Mouse (Mus musculus) hindbrain, embryonic 10.5 days (tissue): ENCODE measurements around the gene Olfr1404. TPM values are rescaled to one million over a fixed set of nuclear protein-coding genes. Genes with fewer than 3 reads are reported as not detected.
"Not testable (repeated sequence)": the region's sequence is repeated elsewhere in the genome, so short reads cannot be mapped to it uniquely, and the experiment has no call there.

ENCODE experiments used
- DNase-seq: peaks from one replicate; pipeline ENCODE4 v3.0.0-alpha.2; 2017; ENCODE audit warnings: low spot score
- H3K27ac ChIP-seq: fragments of 300-500 bp; sonication (generic); 2 replicates; pipeline ENCODE4 v1.5.1; 2016; ENCODE audit warnings: mild to moderate bottlenecking, moderate library complexity
- H3K27me3 ChIP-seq: fragments of 300-500 bp; sonication (generic); 2 replicates; pipeline ENCODE4 v1.6.1; 2016; ENCODE audit warnings: mild to moderate bottlenecking; ENCODE audit not compliant: poor library complexity, insufficient read depth, severe bottlenecking
- H3K36me3 ChIP-seq: fragments of 300-500 bp; sonication (generic); 2 replicates; pipeline ENCODE4 v1.6.1; 2016; ENCODE audit warnings: mild to moderate bottlenecking, moderate library complexity
- H3K4me1 ChIP-seq: fragments of 300-500 bp; sonication (generic); replicated peaks from 2 replicates; pipeline ENCODE4 v1.6.1; 2016; ENCODE audit warnings: mild to moderate bottlenecking
- H3K4me3 ChIP-seq: fragments of 300-500 bp; sonication (generic); 2 replicates; pipeline ENCODE4 v1.5.1; 2016; ENCODE audit warnings: mild to moderate bottlenecking, moderate library complexity
- H3K9me3 ChIP-seq: fragments of 300-500 bp; sonication (generic); 2 replicates; pipeline ENCODE4 v1.6.1; 2016; ENCODE audit warnings: mild to moderate bottlenecking, moderate library complexity
- WGBS: fragments of 180-500 bp; shearing (Covaris S2); methylation state at CpG from one replicate; pipeline ENCODE4 v1.1.7; 2016; 5-methylcytosine and 5-hydroxymethylcytosine counted together
- polyA plus RNA-seq: library from polyadenylated mRNA; unstranded; fragments of >200 nt; fragmentation: Nextera tagmentation; extraction: Ambion mirVana; gene quantifications from 2 replicates; pipeline ENCODE4 v1.2.1, GENCODE M21; 2016

Olfr1404 gene
- polyA plus RNA-seq: not detected in 2 replicates

DNA sequence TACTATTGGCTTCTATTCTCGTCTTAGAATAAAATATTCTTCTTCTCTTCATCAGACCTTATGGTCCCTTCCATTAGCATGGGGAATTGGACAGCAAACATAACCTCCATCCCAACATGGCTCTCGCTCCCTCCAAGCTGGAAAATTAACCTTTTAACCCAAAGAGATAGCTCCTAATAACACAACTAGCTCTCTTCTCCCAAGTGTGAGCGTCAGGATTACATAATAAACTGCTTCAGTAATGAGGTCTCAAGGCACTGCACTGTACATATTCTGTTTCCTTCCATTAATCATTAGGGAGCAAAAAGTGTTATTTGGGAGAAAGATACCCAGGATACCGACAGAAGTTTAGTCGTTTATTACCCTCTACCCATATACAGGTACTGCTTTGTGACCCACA lies at the start of gene Olfr1404:
TSS of gene Olfr1404 (plus strand) at position 301 of the 400 bp plus-strand sequence.
- Histone ChIP-seq H3K9me3 (no peaks in the 10 kb centered on the region), H3K27me3 (no peaks in the 10 kb centered on the region), H3K4me1 (no peaks in the 10 kb centered on the region), H3K4me3 (no peak within 1 kb of the TSS), H3K36me3 (no peaks in the 10 kb centered on the region), H3K27ac (no peak within 1 kb of the TSS)
- WGBS: 83% methylated on average over 5 of the region's 5 CpGs
- DNase-seq: no peak

DNA sequence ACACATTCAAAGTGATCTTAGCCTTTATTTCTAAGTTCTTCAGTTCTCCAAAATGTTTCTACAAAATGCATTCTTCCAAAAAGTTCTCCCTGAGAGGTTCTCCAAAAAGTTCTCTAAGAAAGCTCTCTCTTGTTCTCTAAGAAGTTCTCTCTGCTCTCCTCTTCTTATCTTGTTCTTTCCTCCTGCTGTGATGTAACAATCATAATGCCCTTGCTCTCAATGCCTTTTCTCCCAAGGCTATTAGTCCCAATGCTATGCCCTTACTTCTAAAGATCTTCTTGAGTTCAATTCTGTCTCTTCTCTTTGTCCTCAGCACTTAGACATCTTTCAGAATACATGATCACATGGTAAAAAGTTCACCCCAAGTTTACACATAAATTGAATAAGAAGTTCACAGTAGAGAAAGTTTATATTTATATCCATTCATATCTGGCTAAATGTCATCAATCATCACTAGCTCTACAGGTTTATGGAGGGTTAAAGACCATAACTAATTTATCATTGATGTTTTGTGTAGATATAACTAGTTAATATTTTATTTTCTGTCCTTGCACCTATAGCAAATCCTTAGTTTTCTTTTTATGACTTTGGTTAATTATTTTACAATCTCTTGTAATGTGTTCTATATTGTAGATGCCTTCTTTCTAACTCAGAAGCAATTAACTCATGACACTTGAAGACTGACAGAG lies 37.9 kb upstream of the Olfr1404 start:
- no peak overlapping the region for H3K4me3 ChIP-seq
- no peak overlapping the region for H3K27ac ChIP-seq
- no peaks in the 10 kb centered on the region for H3K9me3 ChIP-seq
- DNase-seq: no peak
- H3K36me3 ChIP-seq: no peaks in the 10 kb centered on the region
- H3K4me1 ChIP-seq: no peaks in the 10 kb centered on the region
- no peaks in the 10 kb centered on the region for H3K27me3 ChIP-seq

DNA sequence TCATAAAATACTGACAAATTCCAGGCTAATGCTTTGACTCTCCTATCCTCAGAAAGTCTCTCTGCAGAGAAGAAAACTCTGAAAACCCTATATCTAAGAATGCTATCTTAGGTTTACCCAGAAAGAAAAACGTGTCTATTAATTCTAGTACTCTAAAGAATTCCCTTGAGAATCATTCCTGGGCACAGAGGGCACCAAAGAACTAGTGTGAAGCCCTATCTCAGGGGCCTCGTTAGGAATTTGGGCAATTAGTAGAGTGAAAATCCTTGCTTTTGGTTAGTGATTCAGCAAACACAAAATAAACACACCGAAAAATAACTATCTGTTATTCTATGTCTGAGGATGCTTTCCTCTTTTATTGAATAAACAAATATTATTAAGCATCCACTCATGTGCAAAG lies 21.7 kb upstream of the Olfr1404 start, which contains the start of gene Olfr1406:
TSS of gene Olfr1406 (minus strand) at position 101 of the 400 bp plus-strand sequence.
- Histone ChIP-seq H3K4me1 (no peaks in the 10 kb centered on the region), H3K4me3 (no peak within 1 kb of the TSS), H3K27me3 (no peaks in the 10 kb centered on the region), H3K9me3 (no peaks in the 10 kb centered on the region), H3K27ac (no peak within 1 kb of the TSS), H3K36me3 (no peaks in the 10 kb centered on the region)
- DNase-seq: no peak
- 74% methylated on average over 3 of the region's 3 CpGs for WGBS

DNA sequence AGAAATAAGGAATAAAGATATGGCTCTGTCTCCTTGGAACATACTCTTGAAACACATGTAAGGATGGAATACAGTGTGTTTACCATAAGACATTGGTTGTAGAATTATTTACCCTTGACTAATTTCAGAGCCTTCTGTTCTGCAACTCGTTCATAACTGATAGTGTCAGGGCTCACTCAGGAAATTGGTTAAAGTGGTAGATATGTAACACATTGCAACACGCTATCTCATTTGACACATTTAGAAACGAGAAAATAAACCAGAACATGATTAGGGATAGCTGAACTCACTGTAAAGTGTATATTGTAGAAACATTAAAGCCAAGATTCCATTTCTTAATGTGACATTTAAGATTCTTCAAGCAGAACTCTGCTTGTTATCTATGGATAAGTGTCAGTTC lies 20.1 kb upstream of the Olfr1404 start:
- WGBS: 80% methylated on average over 3 of the region's 3 CpGs

DNA sequence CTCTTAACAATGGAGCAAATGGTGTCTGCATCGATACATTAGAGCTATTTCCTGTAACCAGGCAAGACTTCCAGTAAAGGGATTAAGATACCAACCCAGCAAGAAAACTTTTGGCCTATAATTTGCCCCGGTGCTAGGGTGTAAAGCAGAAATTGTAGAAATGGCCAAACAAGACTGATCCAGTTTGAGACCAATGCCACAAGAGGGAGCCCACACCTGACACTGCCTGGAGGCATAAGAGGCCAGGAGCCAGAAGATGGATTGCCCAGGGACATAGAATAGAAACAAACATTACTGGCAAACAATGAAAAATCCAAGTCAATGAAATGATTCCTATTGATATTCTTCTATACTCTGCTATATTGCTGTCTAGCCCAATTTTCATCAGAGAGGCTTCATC lies 15.8 kb upstream of the Olfr1404 start:
- Histone ChIP-seq H3K4me3 (no peak overlapping the region), H3K9me3 (no peaks in the 10 kb centered on the region), H3K4me1 (no peaks in the 10 kb centered on the region), H3K27ac (no peak overlapping the region), H3K27me3 (no peaks in the 10 kb centered on the region), H3K36me3 (no peaks in the 10 kb centered on the region)
- 88% methylated on average over 2 of the region's 2 CpGs for WGBS
- no peak for DNase-seq

More for the DNA sequence above, 20.1 kb upstream of the Olfr1404 start:
- Histone ChIP-seq H3K27ac (no peak overlapping the region), H3K9me3 (no peaks in the 10 kb centered on the region), H3K36me3 (no peaks in the 10 kb centered on the region), H3K27me3 (no peaks in the 10 kb centered on the region), H3K4me1 (no peaks in the 10 kb centered on the region), H3K4me3 (no peak overlapping the region)
- DNase-seq: no peak

DNA sequence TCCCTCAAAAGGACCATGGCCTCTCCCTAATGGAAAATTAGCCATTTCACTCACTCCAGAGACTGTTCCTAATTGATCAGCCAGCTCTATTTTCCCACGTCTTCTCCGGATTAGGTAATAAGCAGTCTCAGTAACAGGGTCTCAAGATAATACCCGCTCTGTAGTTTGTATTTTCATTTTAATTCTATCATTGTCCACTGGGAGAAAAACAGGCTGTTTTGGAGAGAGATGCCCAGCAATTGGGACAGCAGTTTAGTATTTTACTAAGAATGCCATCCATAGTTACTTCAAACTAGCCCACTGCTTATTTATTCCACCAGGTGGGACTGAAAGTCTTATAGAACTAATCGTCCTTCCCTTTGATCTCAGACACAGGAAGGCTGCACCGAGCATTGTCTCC lies 14.7 kb upstream of the Olfr1404 start, which contains the start of gene Olfr218:
TSS of gene Olfr218 (plus strand) at position 301 of the 400 bp plus-strand sequence.
- H3K27ac ChIP-seq: no peak within 1 kb of the TSS
- WGBS: 82% methylated on average over 5 of the region's 5 CpGs
- no peaks in the 10 kb centered on the region for H3K36me3 ChIP-seq
- DNase-seq: no peak
- H3K27me3 ChIP-seq: no peaks in the 10 kb centered on the region
- H3K4me3 ChIP-seq: no peak within 1 kb of the TSS
- H3K4me1 ChIP-seq: no peaks in the 10 kb centered on the region
- H3K9me3 ChIP-seq: no peaks in the 10 kb centered on the region

DNA sequence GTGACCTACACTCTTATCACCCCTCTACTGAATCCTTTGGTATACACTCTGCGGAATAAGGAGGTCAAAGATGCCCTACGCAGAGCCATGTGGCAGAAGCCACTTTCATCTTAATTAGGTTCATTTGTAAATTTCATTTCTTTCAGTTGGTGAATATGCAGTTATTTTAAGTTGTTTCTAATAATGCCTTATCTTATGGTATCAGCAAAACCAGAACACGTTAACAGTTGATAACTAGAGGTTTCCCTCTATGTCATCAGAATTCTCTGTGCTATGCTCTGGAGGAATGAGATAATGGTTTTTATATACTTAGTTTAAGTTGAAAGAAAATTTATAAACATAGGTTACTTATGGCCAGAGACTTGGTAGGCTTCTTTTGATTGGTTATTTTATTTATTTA lies 4.3 kb downstream of the Olfr1404 start:
- WGBS: 91% methylated on average over 3 of the region's 3 CpGs
- no peak overlapping the region for H3K27ac ChIP-seq
- no peaks in the 10 kb centered on the region for H3K4me1 ChIP-seq
- no peaks in the 10 kb centered on the region for H3K9me3 ChIP-seq
- H3K4me3 ChIP-seq: no peak overlapping the region
- H3K36me3 ChIP-seq: no peaks in the 10 kb centered on the region
- DNase-seq: no peak
- H3K27me3 ChIP-seq: no peaks in the 10 kb centered on the region

DNA sequence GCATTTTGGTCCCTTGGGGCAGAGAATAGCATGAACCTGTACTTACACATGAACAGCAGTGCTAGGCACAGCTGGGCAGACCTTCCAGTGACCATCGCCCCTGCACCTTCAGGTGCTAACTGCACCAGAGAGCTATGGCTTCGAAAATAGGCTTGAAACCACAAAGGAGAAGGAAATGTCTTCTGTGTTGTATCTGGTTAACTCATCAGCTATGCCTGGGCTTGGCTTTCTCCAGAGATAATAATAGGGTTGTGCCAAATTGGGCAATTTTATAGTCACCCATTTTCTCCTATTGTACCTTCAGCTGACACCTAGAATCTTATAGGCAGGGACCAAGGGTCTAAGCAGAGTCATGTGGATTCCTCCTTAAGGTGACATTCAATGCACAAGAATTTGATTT lies 14.9 kb downstream of the Olfr1404 start, which contains the start of gene Fcer1a:
TSS of gene Fcer1a (minus strand) at position 134 of the 400 bp plus-strand sequence.
- Histone ChIP-seq H3K27ac (no peak within 1 kb of the TSS), H3K27me3 (no peaks in the 10 kb centered on the region), H3K4me1 (no peaks in the 10 kb centered on the region), H3K36me3 (no peaks in the 10 kb centered on the region), H3K9me3 (no peaks in the 10 kb centered on the region), H3K4me3 (no peak within 1 kb of the TSS)
- no peak for DNase-seq
- WGBS: 89% methylated on average over 2 of the region's 2 CpGs

DNA sequence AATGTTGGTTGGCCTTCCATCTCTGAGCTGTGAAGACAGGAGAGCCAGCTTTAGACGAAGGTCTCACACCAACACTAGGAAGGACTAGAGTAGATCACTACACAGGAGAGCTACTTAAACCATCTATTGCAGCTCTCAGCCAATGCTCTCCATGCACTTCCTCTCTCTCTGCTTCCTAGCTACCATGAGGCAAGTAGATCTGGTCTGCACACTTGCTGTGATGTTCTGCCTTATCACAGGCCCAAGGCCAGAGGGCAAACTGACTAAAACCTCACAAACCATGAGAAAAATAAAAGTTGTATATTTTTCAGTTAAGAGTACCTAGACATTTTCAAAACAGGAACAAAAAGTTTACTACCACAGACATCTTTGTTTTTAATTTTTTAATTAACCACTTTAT lies 24.8 kb downstream of the Olfr1404 start:
- WGBS: 88% methylated on average over 1 of the region's 1 CpGs

DNA sequence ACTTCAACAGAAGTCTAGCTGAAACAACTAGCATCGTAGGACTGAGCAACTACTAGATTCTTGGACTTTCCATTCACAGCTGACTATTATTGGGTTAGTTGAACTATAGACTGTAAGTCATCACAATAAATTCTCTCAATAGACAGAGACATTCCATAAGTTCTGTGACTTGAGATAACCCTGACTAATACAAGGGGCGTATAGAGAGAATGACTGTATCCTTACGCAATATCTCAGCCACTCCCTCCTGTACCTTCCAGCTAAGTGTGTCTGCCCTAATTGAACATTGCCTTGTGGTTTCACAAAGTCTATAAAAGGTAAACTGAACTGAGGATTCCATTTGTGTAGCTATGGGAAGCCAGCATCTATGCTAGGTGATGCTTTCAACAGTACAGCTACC lies 37.7 kb downstream of the Olfr1404 start:
- 95% methylated on average over 3 of the region's 3 CpGs for WGBS
- Histone ChIP-seq H3K9me3 (no peaks in the 10 kb centered on the region), H3K27me3 (no peaks in the 10 kb centered on the region), H3K4me1 (no peaks in the 10 kb centered on the region), H3K27ac (no peak overlapping the region), H3K36me3 (no peaks in the 10 kb centered on the region), H3K4me3 (no peak overlapping the region)
- no peak for DNase-seq

More for the DNA sequence above, 24.8 kb downstream of the Olfr1404 start:
- DNase-seq, H3K9me3 ChIP-seq, H3K36me3 ChIP-seq, H3K4me1 ChIP-seq, H3K27me3 ChIP-seq, H3K4me3 ChIP-seq, H3K27ac ChIP-seq: not testable (repeated sequence)

DNA sequence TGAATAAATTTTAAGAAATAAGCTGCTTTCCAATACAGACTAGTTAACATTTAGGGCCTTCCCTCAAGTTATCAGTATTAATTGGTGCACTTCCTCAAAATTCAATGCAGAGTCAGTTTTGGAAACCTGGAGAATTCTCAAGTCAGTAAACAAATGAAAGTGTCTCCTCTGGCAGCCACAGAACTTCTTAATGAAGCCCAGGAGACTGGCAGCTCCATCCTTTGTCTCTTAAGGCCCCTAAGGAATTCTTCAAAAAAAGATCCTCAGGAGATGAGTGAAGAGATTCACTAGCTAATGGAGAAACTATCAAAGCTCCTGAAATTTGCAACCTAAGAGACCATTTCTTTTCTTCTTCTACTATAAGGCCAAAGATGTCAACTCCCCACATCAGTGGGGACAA lies 53.5 kb downstream of the Olfr1404 start, which contains the start of gene Olfr418:
TSS of gene Olfr418 (plus strand) at position 301 of the 400 bp plus-strand sequence.
- DNase-seq: no peak
- Histone ChIP-seq H3K36me3 (no peaks in the 10 kb centered on the region), H3K4me3 (no peak within 1 kb of the TSS), H3K4me1 (0 out of 2 replicates have a peak, but pooled peaks cover 5% of the 10 kb centered on the region), H3K27ac (no peak within 1 kb of the TSS), H3K27me3 (no peaks in the 10 kb centered on the region), H3K9me3 (no peaks in the 10 kb centered on the region)
